Mouse (Mus musculus): Measurements from ENCODE around the gene Cdx4. TPM values are rescaled to one million over a fixed set of nuclear protein-coding genes. Genes with fewer than 3 reads are reported as not detected.

The Cdx4 gene
- not detected in 2 replicates for polyA plus RNA-seq (2015; fragmentation: Nextera tagmentation; extraction: Ambion mirVana)

DNA sequence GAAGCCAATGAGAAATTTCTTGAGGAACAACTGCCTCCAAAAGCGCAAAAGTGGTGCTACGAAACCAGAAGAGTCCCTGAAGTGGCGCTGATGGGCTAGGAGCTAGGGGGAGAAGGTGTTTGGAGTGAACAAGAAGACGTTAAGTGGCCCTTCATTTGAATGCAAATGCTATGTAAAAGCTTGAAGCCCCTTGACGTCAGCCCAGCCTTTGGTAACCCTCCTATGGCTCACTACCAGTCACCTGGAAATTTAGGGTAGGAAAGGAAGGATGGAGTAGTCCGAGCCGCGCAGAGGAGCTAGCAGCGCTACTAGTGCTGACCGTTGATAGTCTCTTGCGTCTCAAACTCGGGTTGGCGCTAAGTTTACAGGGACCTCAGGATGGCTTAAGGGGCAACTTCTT is at the start of gene Cdx4:
Cdx4 (plus strand) TSS at position 253 of the 400 bp plus-strand sequence.
- no peaks in the 10 kb centered on the region for H3K36me3 ChIP-seq
- ATAC-seq (ENCODE audit: low FRiP score), result no peak
- peak within 1 kb of the TSS; percentile 48 for H3K4me2 ChIP-seq
- H3K9ac ChIP-seq (replicated peaks), result no peak within 1 kb of the TSS
- no peak within 1 kb of the TSS for H3K27ac ChIP-seq (replicated peaks)
- peak within 1 kb of the TSS; percentile 15 for H3K4me3 ChIP-seq (replicated peaks)
- whole genome bisulfite sequencing, result 18% methylated on average over 13 of the region's 13 CpGs
- no peaks in the 10 kb centered on the region for H3K9me3 ChIP-seq (replicated peaks)
- H3K4me1 ChIP-seq, result peaks cover 7% of the 10 kb centered on the region
- H3K27me3 ChIP-seq (replicated peaks), result peaks cover 66% of the 10 kb centered on the region

DNA sequence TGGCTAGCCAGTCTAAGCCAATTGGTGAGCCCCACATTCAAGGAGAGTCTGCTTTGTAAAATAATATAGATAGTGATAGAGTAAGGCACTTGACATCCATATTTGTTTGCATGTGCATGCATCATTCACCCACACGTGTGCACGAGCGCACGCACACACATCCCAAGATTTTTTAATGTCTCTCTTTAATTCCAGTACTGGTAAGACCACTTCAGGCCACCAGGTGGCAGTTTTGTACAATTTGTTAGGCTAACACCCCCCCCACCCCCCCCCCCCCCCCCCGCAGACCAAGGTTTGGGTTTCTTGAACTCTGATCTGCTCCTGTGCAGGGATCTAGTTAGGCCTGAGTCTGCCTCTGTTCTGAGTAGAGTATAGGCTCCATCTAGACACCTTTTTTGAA is 46.9 kb upstream of the Cdx4 start:
- Histone ChIP-seq H3K9ac (replicated peaks) (no peak overlapping the region), H3K27ac (replicated peaks) (no peak overlapping the region), H3K4me1 (no peaks in the 10 kb centered on the region), H3K4me3 (replicated peaks) (no peak overlapping the region), H3K36me3 (no peaks in the 10 kb centered on the region), H3K9me3 (replicated peaks) (no peaks in the 10 kb centered on the region), H3K4me2 (no peak overlapping the region), H3K27me3 (replicated peaks) (peaks cover 8% of the 10 kb centered on the region; the same call in 1 of the 2 replicates)
- WGBS, result 83% methylated on average over 4 of the region's 5 CpGs
- ATAC-seq (ENCODE audit: low FRiP score), result no peak

DNA sequence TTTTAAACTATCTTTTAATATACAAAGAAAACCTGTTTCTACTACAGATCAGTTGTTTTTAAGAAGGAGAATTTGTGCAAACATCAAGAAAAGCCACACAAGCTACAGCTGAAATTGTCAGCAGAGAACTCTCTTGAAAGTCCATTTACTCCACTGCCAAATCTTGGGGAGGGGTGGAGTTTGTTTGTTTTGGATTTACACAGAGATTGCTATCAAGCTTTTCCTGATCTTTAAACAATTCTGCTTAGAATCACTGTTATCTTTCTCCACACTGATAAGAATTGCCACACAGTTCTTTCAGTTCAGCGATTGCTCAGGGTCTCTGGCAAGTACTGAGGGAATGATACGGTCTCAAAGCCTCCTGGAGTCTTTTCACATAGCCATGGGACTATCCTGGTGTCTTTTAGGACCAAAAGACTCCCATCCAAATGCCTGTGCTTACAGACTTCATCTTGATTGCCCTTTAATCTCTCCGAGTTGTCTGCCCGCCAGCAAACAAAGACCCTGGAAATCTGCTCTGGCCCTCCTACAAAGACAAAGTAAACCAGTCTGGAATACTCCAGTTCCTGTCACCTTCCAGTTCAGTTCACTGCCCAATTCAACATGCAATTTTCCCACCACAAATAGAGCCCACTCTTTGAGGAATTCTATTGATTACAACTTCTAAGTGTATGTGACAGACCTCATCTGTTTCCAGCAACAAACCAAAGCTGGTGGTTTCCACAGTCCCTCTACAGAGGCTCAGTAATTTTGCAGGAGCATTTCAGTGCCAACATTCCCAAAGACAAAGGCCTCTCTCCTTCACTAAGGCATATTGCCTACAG is 34.1 kb upstream of the Cdx4 start:
- WGBS, result 37% methylated on average over 4 of the region's 4 CpGs
- H3K4me1 ChIP-seq, result peaks cover 8% of the 10 kb centered on the region
- no peaks in the 10 kb centered on the region for H3K9me3 ChIP-seq (replicated peaks)
- no peak overlapping the region for H3K27ac ChIP-seq (replicated peaks)
- no peak overlapping the region for H3K4me3 ChIP-seq (replicated peaks)
- peaks cover 33% of the 10 kb centered on the region for H3K27me3 ChIP-seq (replicated peaks)
- no peak overlapping the region for H3K4me2 ChIP-seq
- no peak overlapping the region for H3K9ac ChIP-seq (replicated peaks)
- ATAC-seq (ENCODE audit: low FRiP score), result no peak
- H3K36me3 ChIP-seq, result no peaks in the 10 kb centered on the region

DNA sequence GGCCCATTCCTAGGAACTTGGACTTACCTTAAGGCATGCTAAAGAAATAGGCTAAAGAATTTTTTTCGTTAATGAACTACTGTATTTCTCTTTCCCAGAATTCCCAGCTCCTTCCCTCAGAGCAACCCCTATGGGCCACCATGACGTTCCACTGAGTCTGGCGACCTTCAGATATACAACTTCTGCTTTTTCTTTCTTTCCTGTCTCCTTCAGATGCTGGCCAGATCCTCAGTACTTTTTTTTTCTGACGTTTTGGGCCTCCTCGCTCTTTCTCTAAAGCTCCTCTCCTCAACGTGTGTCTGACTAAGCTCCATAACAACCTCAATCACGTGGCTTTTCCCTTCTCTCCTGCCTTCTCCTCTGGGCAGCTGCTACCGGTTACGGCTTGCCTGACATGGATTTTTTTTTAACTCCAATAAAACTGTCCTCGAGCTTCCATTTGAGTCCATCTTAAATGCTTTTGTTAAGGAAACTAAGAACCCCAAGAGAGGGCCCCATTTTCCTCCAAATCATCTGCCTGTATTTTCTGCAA is 33.3 kb upstream of the Cdx4 start:
- H3K36me3 ChIP-seq, result no peaks in the 10 kb centered on the region
- peak overlapping the region; percentile 50; the same call in 1 of the 2 replicates for H3K4me2 ChIP-seq
- H3K27ac ChIP-seq (replicated peaks), result 0 out of 2 replicates have a peak overlapping the region, but pooled peaks have one; percentile 37
- no peak overlapping the region for H3K4me3 ChIP-seq (replicated peaks)
- no peak overlapping the region for H3K9ac ChIP-seq (replicated peaks)
- peaks cover 33% of the 10 kb centered on the region for H3K27me3 ChIP-seq (replicated peaks)
- 26% methylated on average over 10 of the region's 10 CpGs for WGBS
- ATAC-seq (ENCODE audit: low FRiP score), result peak; percentile 41; the same call in 1 of the 2 replicates
- no peaks in the 10 kb centered on the region for H3K9me3 ChIP-seq (replicated peaks)
- peaks cover 8% of the 10 kb centered on the region for H3K4me1 ChIP-seq

DNA sequence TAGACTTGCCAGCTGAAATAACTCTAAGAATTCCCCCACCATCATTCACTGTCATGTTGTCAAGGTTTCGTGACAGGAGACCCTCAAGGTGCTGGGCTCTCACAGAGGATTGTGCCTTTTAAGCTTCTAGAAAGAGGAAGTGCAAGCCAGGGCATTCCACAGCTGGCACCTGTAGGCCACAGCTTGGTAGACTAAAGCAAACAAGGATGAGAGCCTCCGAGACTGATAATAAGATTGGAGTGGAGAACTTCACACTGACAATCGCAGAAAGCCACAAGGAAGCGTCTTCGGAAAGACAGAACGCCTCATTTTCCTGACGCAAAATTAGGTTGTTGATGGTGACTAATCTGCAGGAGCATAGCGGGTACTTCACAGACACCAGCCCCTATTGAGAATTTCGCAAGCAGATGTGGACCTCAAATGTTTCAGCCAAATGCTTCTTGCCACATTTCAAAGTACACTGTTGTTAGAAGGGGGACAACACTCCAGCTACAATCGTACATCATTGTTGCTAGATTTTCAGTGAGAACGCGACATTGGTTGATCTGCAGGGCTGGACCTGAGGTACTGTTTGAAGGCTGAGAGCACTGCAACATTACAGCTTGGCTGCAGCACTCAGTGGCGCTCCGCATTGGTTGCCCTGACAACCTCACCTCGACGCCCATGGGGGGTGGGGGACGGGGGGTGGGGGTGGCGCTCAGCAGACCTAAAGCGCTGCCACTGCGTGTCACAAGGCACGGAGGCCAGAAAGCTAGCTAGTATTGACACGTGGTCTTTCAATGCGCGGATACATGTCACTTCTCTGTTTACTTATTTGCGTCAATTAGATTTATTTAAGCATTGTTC is 32.5 kb upstream of the Cdx4 start:
- no peaks in the 10 kb centered on the region for H3K9me3 ChIP-seq (replicated peaks)
- peak; percentile 92 for ATAC-seq (ENCODE audit: low FRiP score)
- peak overlapping the region; percentile 37; the same call in 1 of the 2 replicates for H3K27ac ChIP-seq (replicated peaks)
- no peaks in the 10 kb centered on the region for H3K36me3 ChIP-seq
- WGBS, result 26% methylated on average over 25 of the region's 25 CpGs
- H3K4me3 ChIP-seq (replicated peaks), result peak overlapping the region; percentile 12; the same call in 1 of the 2 replicates
- H3K27me3 ChIP-seq (replicated peaks), result peaks cover 36% of the 10 kb centered on the region
- peaks cover 8% of the 10 kb centered on the region for H3K4me1 ChIP-seq
- H3K9ac ChIP-seq (replicated peaks), result no peak overlapping the region
- H3K4me2 ChIP-seq, result peak overlapping the region; percentile 50

DNA sequence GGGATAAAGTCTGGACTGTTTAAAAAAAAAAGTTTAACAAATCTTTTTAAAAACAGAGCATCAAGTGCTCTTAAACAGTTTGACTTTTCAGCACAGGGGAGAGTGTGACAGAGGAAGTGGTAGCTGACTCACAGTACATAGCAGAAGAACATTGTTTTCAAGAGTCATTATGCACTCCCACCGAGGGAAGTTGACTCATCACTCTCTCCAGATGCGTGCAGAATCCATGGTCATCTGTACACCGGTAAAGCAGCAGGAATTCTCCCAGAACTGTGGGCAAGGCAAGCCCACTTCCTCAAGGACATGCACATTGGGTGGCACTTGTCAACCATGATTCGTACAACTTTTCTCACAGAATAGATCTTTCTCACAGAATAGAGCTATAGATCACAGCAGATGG is 22.3 kb upstream of the Cdx4 start:
- H3K4me3 ChIP-seq (replicated peaks), result no peak overlapping the region
- H3K27ac ChIP-seq (replicated peaks), result no peak overlapping the region
- no peaks in the 10 kb centered on the region for H3K36me3 ChIP-seq
- 64% methylated on average over 4 of the region's 4 CpGs for WGBS
- no peak for ATAC-seq (ENCODE audit: low FRiP score)
- H3K4me2 ChIP-seq, result no peak overlapping the region
- no peak overlapping the region for H3K9ac ChIP-seq (replicated peaks)
- no peaks in the 10 kb centered on the region for H3K4me1 ChIP-seq
- H3K9me3 ChIP-seq (replicated peaks), result no peaks in the 10 kb centered on the region
- peaks cover 27% of the 10 kb centered on the region for H3K27me3 ChIP-seq (replicated peaks)

DNA sequence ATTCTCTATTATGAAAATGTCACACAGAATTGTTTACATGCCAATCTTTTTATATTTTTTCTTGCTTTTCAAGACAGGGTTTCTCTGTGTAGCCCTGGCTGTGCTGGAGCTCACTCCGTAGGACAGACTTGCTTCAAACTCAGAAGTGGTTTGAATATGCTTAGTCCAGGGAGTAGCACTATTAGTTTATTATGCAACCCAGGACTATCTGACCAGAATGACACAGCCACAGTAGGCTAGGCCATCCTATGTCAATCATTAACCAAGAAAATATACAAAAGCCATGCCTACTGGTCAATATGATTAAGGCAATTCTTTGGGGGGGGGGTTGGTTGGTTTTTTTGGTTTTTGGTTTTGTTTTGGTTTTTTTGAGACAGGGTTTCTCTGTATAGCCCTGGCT is 12.9 kb upstream of the Cdx4 start:
- H3K27me3 ChIP-seq (replicated peaks), result peaks cover 26% of the 10 kb centered on the region
- 97% methylated on average over 1 of the region's 1 CpGs for WGBS
- H3K9me3 ChIP-seq (replicated peaks), result no peaks in the 10 kb centered on the region
- no peak overlapping the region for H3K27ac ChIP-seq (replicated peaks)
- no peak overlapping the region for H3K4me2 ChIP-seq
- H3K9ac ChIP-seq (replicated peaks), result no peak overlapping the region
- no peak overlapping the region for H3K4me3 ChIP-seq (replicated peaks)
- no peak for ATAC-seq (ENCODE audit: low FRiP score)
- no peaks in the 10 kb centered on the region for H3K4me1 ChIP-seq
- no peaks in the 10 kb centered on the region for H3K36me3 ChIP-seq

DNA sequence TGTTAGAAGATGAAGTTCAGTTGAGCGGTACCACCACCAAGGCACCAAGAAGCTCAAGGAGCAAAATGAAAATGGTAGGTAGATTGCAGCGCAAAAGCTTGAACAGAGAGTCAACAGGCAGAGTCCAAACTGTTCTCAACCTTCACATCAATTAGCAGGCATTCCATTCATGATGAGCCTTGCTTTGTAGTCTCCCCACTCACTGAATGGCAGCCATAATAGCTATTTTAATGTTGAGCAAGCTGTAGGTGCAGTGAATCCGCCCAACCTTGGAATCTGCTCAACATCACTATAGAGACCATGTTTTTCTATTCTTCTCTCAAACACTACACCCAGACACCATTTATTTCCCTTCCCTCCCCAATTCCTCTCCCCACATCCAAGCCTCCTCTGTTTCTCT is 9.5 kb upstream of the Cdx4 start:
- H3K9me3 ChIP-seq (replicated peaks), result no peaks in the 10 kb centered on the region
- H3K27me3 ChIP-seq (replicated peaks), result peaks cover 24% of the 10 kb centered on the region
- H3K36me3 ChIP-seq, result no peaks in the 10 kb centered on the region
- no peak overlapping the region for H3K4me2 ChIP-seq
- no peaks in the 10 kb centered on the region for H3K4me1 ChIP-seq
- 86% methylated on average over 3 of the region's 3 CpGs for WGBS
- H3K4me3 ChIP-seq (replicated peaks), result no peak overlapping the region
- no peak overlapping the region for H3K9ac ChIP-seq (replicated peaks)
- ATAC-seq (ENCODE audit: low FRiP score), result no peak
- no peak overlapping the region for H3K27ac ChIP-seq (replicated peaks)

DNA sequence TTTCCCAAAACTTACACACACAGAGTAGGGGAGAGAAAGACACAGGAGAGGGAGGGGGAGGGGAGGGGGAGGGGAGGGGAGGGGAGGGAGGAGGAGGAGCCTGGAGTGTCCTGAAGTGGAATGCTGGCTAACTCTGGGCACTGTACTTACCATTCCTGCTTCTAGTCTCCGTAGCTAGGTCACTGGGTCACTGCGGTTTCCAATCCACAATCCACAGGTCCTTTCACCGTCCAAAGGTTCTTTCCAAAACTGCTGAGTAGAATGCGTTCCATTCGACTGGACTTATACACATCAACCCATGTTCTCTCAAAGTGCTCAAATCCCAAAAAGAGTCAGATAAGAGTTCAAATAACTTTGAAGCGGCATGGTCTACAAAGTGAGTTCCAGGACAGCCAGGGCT is 7.1 kb upstream of the Cdx4 start:
- Histone ChIP-seq H3K4me1 (no peaks in the 10 kb centered on the region), H3K4me2 (no peak overlapping the region), H3K4me3 (replicated peaks) (no peak overlapping the region), H3K36me3 (no peaks in the 10 kb centered on the region), H3K27me3 (replicated peaks) (peaks cover 40% of the 10 kb centered on the region), H3K9me3 (replicated peaks) (no peaks in the 10 kb centered on the region), H3K9ac (replicated peaks) (no peak overlapping the region), H3K27ac (replicated peaks) (no peak overlapping the region)
- WGBS, result 89% methylated on average over 6 of the region's 6 CpGs
- no peak for ATAC-seq (ENCODE audit: low FRiP score)

DNA sequence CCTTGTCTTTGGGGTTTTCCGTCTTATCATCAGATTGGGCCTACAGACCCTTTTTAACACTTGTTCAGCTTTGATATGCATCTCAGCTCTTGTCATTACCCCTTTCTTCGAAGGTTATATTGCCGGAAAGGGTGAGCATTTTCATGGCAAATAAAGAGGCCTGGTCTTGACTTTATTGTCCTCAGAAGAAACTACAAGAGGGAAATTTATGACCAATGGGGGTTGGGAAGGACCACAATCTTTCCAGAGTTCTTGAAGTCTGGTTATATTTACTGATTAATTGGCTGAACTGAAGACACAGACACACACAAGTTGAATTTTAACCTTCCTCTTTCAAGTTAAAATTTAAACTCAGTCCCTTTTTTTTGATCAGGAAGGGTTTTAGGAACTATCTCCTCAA is 4.7 kb downstream of the Cdx4 start:
- 30% methylated on average over 3 of the region's 3 CpGs for WGBS
- Histone ChIP-seq H3K27ac (replicated peaks) (no peak overlapping the region), H3K4me3 (replicated peaks) (no peak overlapping the region), H3K9ac (replicated peaks) (no peak overlapping the region), H3K4me1 (peaks cover 7% of the 10 kb centered on the region), H3K36me3 (no peaks in the 10 kb centered on the region), H3K9me3 (replicated peaks) (no peaks in the 10 kb centered on the region), H3K27me3 (replicated peaks) (peaks cover 62% of the 10 kb centered on the region), H3K4me2 (no peak overlapping the region)
- ATAC-seq (ENCODE audit: low FRiP score), result no peak

DNA sequence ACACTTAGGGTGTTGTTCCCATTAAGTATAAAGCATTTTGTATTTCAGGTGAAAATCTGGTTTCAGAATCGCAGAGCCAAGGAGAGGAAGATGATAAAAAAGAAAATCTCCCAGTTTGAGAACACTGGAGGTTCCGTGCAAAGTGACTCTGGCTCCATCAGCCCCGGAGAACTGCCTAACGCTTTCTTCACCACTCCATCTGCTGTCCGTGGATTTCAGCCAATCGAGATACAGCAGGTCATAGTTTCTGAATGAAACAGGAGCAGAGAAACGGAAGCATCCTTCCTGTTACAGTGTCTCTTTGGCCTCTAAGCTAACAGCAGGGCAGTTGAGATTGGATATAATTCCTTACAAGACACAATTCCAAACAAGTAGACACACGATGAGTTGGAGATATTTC is 8.2 kb downstream of the Cdx4 start:
- Histone ChIP-seq H3K36me3 (no peaks in the 10 kb centered on the region), H3K4me1 (no peaks in the 10 kb centered on the region), H3K27ac (replicated peaks) (no peak overlapping the region), H3K9ac (replicated peaks) (no peak overlapping the region), H3K27me3 (replicated peaks) (peaks cover 50% of the 10 kb centered on the region), H3K4me3 (replicated peaks) (no peak overlapping the region), H3K4me2 (no peak overlapping the region), H3K9me3 (replicated peaks) (no peaks in the 10 kb centered on the region)
- 75% methylated on average over 8 of the region's 8 CpGs for WGBS
- ATAC-seq (ENCODE audit: low FRiP score), result no peak

All from neural tube, embryonic 15.5 days (tissue).